ENCODE assay signal across 14 mouse cellular contexts in the genomic region with DNA sequence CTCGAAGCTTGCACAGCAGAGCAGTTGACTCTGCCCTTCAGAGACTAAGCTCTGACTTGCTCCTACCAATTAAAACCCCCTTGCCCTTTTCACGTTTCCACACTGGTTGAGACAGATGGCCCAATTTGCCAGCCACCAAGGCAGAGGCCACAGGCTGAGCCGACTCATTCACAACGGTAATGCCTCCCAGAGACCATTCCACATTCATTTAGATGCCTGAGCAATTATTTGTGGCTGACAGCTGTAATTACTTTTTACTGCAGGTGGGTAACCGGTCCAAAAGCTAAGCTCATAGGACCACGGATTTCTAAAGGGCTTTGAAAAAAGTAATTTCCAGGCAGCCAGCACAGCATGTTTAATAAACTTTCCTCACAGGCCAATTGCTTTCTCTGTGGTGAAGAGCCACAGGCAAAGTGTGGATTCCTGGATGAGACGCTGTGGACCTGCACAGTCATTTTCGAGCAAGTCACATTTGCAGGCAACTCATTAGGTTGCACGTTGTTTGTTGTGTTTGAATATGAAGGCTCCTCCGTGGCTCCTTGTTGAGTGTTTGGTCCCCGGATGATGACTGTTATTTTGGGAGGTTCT. TPM values are rescaled to one million over a fixed set of nuclear protein-coding genes. Genes with fewer than 3 reads are reported as not detected.
DNase-seq lines count a peak whose midpoint lies in the region; ATAC-seq and TF ChIP-seq lines count a peak whose summit lies in the region.
"Had no signal": no experiment of that assay in that cellular context is flagged by ENCODE, and none has a peak within 500 bp of the region (broad histone marks: within the 10 kb centered on the region; RNA-seq: fewer than 3 reads in every experiment).

No protein-coding gene starts in this region.

- H3K9ac ChIP-seq in hindbrain, embryonic 14.5 days = no peak overlapping the region
- no peak overlapping the region for H3K9ac ChIP-seq in midbrain, embryonic 16.5 days (ENCODE audit: low read depth, low read length)
- H3K9ac ChIP-seq in heart, adult 2 months (ENCODE audit: low read depth, low read length) = no peak overlapping the region
- H3K9ac ChIP-seq: intestine, embryonic 15.5 days; liver, embryonic 13.5 days had no signal

- no peaks in the 10 kb centered on the region for H3K36me3 ChIP-seq in embryonic facial prominence, embryonic 10.5 days (replicated peaks)
- H3K36me3 ChIP-seq in hindbrain, embryonic 14.5 days (replicated peaks; ENCODE audit: control insufficient read depth, insufficient read depth) = no peaks in the 10 kb centered on the region
- H3K36me3 ChIP-seq in midbrain, embryonic 16.5 days (ENCODE audit: control insufficient read depth, insufficient read depth, low read length) = no peaks in the 10 kb centered on the region
- H3K36me3 ChIP-seq in heart, adult 2 months (ENCODE audit: control insufficient read depth, insufficient read depth, low read length) = no peaks in the 10 kb centered on the region
- H3K36me3 ChIP-seq: intestine, embryonic 15.5 days; liver, embryonic 13.5 days had no signal

- ATAC-seq in hindbrain, embryonic 14.5 days (ENCODE audit: low FRiP score) = peak; percentile 72
- ATAC-seq in midbrain, embryonic 16.5 days = peak; percentile 57
- ATAC-seq: intestine, embryonic 15.5 days had no signal

- DNase-seq in embryo, embryonic 10 days (ENCODE audit: low spot score) = peak; percentile 34
- no peak for DNase-seq in embryo, embryonic 9.5 days (ENCODE audit: extremely low spot score)
- DNase-seq in embryonic facial prominence, embryonic 10.5 days (ENCODE audit: low spot score) = peak; percentile 31
- DNase-seq in hindbrain, embryonic 14.5 days (ENCODE audit: low spot score) = peak; percentile 52
- no peak for DNase-seq in heart, adult 2 months
- no peak for DNase-seq in kidney, postnatal 10 days
- DNase-seq in adrenal gland, adult 8-10 months = no peak
- DNase-seq: adrenal gland, postnatal 36 days; kidney, postnatal 36 days; liver, embryonic 13.5 days; thymus, postnatal 14 days had no signal

- TF ChIP-seq CTCF in heart, adult 2 months (IDR thresholded peaks at IDR 0.05) = no peak

- TF ChIP-seq EP300 in heart, adult 2 months (IDR thresholded peaks at IDR 0.05; ENCODE audit: insufficient read depth, low read depth, low read length) = no peak

- no peak overlapping the region for H3K4me3 ChIP-seq in embryonic facial prominence, embryonic 10.5 days
- no peak overlapping the region for H3K4me3 ChIP-seq in hindbrain, embryonic 14.5 days (replicated peaks; ENCODE audit: low read length)
- no peak overlapping the region for H3K4me3 ChIP-seq in midbrain, embryonic 16.5 days (ENCODE audit: low read depth, low read length)
- no peak overlapping the region for H3K4me3 ChIP-seq in heart, adult 2 months
- H3K4me3 ChIP-seq: intestine, embryonic 15.5 days; left cerebral cortex, adult 2 months; liver, embryonic 13.5 days had no signal

- TF ChIP-seq POLR2A in heart, adult 2 months (IDR thresholded peaks at IDR 0.05; ENCODE audit: insufficient read depth, low read depth, low read length) = no peak

- intact Hi-C loops in heart, adult 2 months (cut with DNase I) = no loop called here

- no peaks in the 10 kb centered on the region for H3K9me3 ChIP-seq in embryonic facial prominence, embryonic 10.5 days
- H3K9me3 ChIP-seq in hindbrain, embryonic 14.5 days (ENCODE audit: control insufficient read depth, low read length) = no peaks in the 10 kb centered on the region
- H3K9me3 ChIP-seq in midbrain, embryonic 16.5 days (replicated peaks; ENCODE audit: control insufficient read depth, low read length, poor library complexity, severe bottlenecking) = no peaks in the 10 kb centered on the region
- H3K9me3 ChIP-seq: intestine, embryonic 15.5 days; liver, embryonic 13.5 days had no signal

- H3K27ac ChIP-seq in embryonic facial prominence, embryonic 10.5 days (replicated peaks) = 0 out of 2 replicates have a peak overlapping the region, but pooled peaks have one; percentile 7
- H3K27ac ChIP-seq in hindbrain, embryonic 14.5 days = peak overlapping the region; percentile 27; the same call in 1 of the 2 replicates
- H3K27ac ChIP-seq in midbrain, embryonic 16.5 days (ENCODE audit: low read length) = no peak overlapping the region
- H3K27ac ChIP-seq in heart, adult 2 months = no peak overlapping the region
- H3K27ac ChIP-seq: intestine, embryonic 15.5 days; left cerebral cortex, adult 2 months; liver, embryonic 13.5 days had no signal

- H3K4me2 ChIP-seq in hindbrain, embryonic 14.5 days (replicated peaks) = no peak overlapping the region
- H3K4me2 ChIP-seq in midbrain, embryonic 16.5 days (ENCODE audit: low read length) = no peak overlapping the region
- H3K4me2 ChIP-seq: intestine, embryonic 15.5 days; liver, embryonic 13.5 days had no signal

- no peaks in the 10 kb centered on the region for H3K27me3 ChIP-seq in embryonic facial prominence, embryonic 10.5 days (replicated peaks; ENCODE audit: low read depth, poor library complexity, severe bottlenecking)
- H3K27me3 ChIP-seq in hindbrain, embryonic 14.5 days (ENCODE audit: control insufficient read depth, insufficient read depth, low read length) = no peaks in the 10 kb centered on the region
- H3K27me3 ChIP-seq in midbrain, embryonic 16.5 days (ENCODE audit: control insufficient read depth, insufficient read depth, low read depth, low read length) = no peaks in the 10 kb centered on the region
- H3K27me3 ChIP-seq in heart, adult 2 months (ENCODE audit: control insufficient read depth, insufficient read depth, low read length) = no peaks in the 10 kb centered on the region
- H3K27me3 ChIP-seq: intestine, embryonic 15.5 days; liver, embryonic 13.5 days had no signal

- no peaks in the 10 kb centered on the region for H3K79me2 ChIP-seq in heart, adult 2 months (replicated peaks; ENCODE audit: control insufficient read depth, insufficient read depth, low read length)

- 61% methylated on average over 11 of the region's 11 CpGs for WGBS in embryonic facial prominence, embryonic 10.5 days
- 41% methylated on average over 11 of the region's 11 CpGs for WGBS in hindbrain, embryonic 14.5 days
- WGBS in midbrain, embryonic 16.5 days = 44% methylated on average over 11 of the region's 11 CpGs
- 79% methylated on average over 11 of the region's 11 CpGs for WGBS in heart, adult 2 months

- peaks cover 32% of the 10 kb centered on the region for H3K4me1 ChIP-seq in embryonic facial prominence, embryonic 10.5 days
- peaks cover 10% of the 10 kb centered on the region for H3K4me1 ChIP-seq in hindbrain, embryonic 14.5 days (replicated peaks; ENCODE audit: control insufficient read depth, insufficient read depth, low read length)
- H3K4me1 ChIP-seq in midbrain, embryonic 16.5 days (ENCODE audit: control insufficient read depth, insufficient read depth, low read length) = no peaks in the 10 kb centered on the region
- no peaks in the 10 kb centered on the region for H3K4me1 ChIP-seq in heart, adult 2 months (ENCODE audit: control insufficient read depth, insufficient read depth, low read length)
- H3K4me1 ChIP-seq: intestine, embryonic 15.5 days; liver, embryonic 13.5 days had no signal

RNA-seq across cellular contexts. Expression of a gene that starts 17.1 kb away (rescaled TPM):
- polyA plus RNA-seq in embryonic facial prominence, embryonic 10.5 days (2016; fragmentation: Nextera tagmentation; extraction: Ambion mirVana) = 16.0 and 16.2 TPM in 2 replicates
- 12.0 and 14.0 TPM in 2 replicates for polyA plus RNA-seq in hindbrain, embryonic 14.5 days (2014; fragmentation: Nextera tagmentation; extraction: Ambion mirVana)
- 11.7 and 12.7 TPM in 2 replicates for polyA plus RNA-seq in midbrain, embryonic 16.5 days (2015; fragmentation: Nextera tagmentation; extraction: Ambion mirVana)
- 10 to 100 TPM in 1 of 2 experiments, 1 to 10 TPM in 1; 7.9 to 11.0 TPM for total RNA-seq in heart, adult 2 months (2021)
- polyA plus RNA-seq in heart, adult 2 months (2012; rRNA removed) = 5.1 and 6.9 TPM in 2 replicates
- 10 to 100 TPM; 20.3 to 25.0 (median 23.4) TPM for total RNA-seq in adrenal gland, adult 8-10 months (2022)

RNA-seq across cellular contexts. Expression of a gene that starts 22.7 kb away (rescaled TPM):
- 1,151 and 1,166 TPM in 2 replicates for polyA plus RNA-seq in embryonic facial prominence, embryonic 10.5 days (2016; fragmentation: Nextera tagmentation; extraction: Ambion mirVana)
- polyA plus RNA-seq in hindbrain, embryonic 14.5 days (2014; fragmentation: Nextera tagmentation; extraction: Ambion mirVana) = 2,705 and 2,824 TPM in 2 replicates
- 2,757 and 3,016 TPM in 2 replicates for polyA plus RNA-seq in midbrain, embryonic 16.5 days (2015; fragmentation: Nextera tagmentation; extraction: Ambion mirVana)
- 100 to 1,000 TPM; 224 to 240 TPM for total RNA-seq in heart, adult 2 months (2021)
- polyA plus RNA-seq in heart, adult 2 months (2012; rRNA removed) = 99.2 and 105 TPM in 2 replicates
- total RNA-seq in adrenal gland, adult 8-10 months (2022) = 100 to 1,000 TPM; 303 to 399 (median 341) TPM

Comparison
In these comparisons a context has a peak if more than half of its experiments do, and no peak if none do; other contexts are left out.
1. DNase-seq: peak in embryo, embryonic 10 days (single experiment), embryonic facial prominence, embryonic 10.5 days (single experiment) and hindbrain, embryonic 14.5 days (single experiment); none in embryo, embryonic 9.5 days (single experiment), heart, adult 2 months (0 of 2), kidney, postnatal 10 days (single experiment) and adrenal gland, adult 8-10 months (single experiment).
2. H3K27ac ChIP-seq: peak in embryonic facial prominence, embryonic 10.5 days (single experiment) and hindbrain, embryonic 14.5 days (single experiment); none in midbrain, embryonic 16.5 days (single experiment) and heart, adult 2 months (single experiment).
3. RNA of a gene that starts 22.7 kb away (polyA plus RNA-seq): 2,757 to 3,016 TPM in midbrain, embryonic 16.5 days, 2,705 to 2,824 TPM in hindbrain, embryonic 14.5 days and 1,151 to 1,166 TPM in embryonic facial prominence, embryonic 10.5 days; 99.2 to 105 TPM in heart, adult 2 months; every median in the first group is over 10 times any median in the second.